Mouse (Mus musculus) splenic B cell, adult 2 months (primary cell): ENCODE results near the gene D7Ertd443e.

Source experiments
- DNase-seq: peaks from one replicate; pipeline ENCODE4 v3.0.0-alpha.2; 2011; ENCODE audit warnings: low read depth, low spot score
- H3K27me3 ChIP-seq: 2 replicates; pipeline ENCODE4 v1.6.1; 2012; ENCODE audit warnings: mild to moderate bottlenecking, low read length, moderate library complexity, mixed read lengths; ENCODE audit not compliant: control insufficient read depth, poor library complexity, insufficient read depth, severe bottlenecking
- H3K36me3 ChIP-seq: 2 replicates; pipeline ENCODE4 v1.6.1; 2012; ENCODE audit warnings: mild to moderate bottlenecking, low read length, moderate library complexity, mixed read lengths; ENCODE audit not compliant: control insufficient read depth, poor library complexity, insufficient read depth, severe bottlenecking

Gene D7Ertd443e

DNA sequence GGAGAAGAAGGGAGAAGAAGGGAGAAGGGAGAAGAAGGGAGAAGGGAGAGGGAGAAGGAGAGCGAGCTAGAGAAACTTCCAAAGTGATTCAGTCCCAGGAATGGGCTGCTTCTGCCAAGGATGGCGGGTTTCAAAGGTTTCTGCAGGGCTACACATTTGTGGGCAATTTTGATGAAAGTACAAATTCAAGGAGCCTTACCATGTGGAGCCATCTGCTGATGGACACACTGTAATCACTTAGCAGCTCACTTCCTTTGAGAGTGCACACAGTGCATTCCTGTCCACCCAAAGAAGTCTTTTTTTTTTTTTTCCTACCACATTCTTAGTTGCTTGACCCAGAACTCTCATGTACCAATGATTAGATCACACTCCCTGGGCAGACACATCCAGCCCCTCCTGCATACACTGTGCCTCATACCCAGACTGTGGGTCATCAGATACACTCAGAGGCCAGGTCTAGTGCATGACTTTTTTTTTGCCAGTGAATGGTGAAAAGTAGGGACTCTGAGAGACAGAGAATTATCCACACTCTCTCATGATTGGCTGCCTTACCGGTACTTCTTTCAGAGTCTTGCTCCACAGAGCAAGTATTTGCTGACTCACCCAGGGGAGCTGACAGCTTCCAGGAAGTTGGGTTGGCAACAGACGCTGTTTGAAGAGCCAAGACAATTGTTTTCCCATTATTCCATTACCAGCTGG lies 124.3 kb downstream of the D7Ertd443e start:
- H3K36me3 ChIP-seq, result no peaks in the 10 kb centered on the region
- no peak for DNase-seq
- no peaks in the 10 kb centered on the region for H3K27me3 ChIP-seq

- Histone ChIP-seq H3K27me3 (no peaks in the 10 kb centered on the region; the same call in 1 of the 2 replicates), H3K36me3 (no peaks in the 10 kb centered on the region)
- DNase-seq, result no peak
Observed at GRCm38 (mm10) chr7:134250273-134250870, 135.1 kb downstream of the D7Ertd443e start.

GRCm38 (mm10) chr7:134248041-134248440 lies 137.4 kb downstream of the D7Ertd443e start:
- Histone ChIP-seq H3K36me3 (no peaks in the 10 kb centered on the region), H3K27me3 (no peaks in the 10 kb centered on the region; the same call in 1 of the 2 replicates)
- no peak for DNase-seq

DNA sequence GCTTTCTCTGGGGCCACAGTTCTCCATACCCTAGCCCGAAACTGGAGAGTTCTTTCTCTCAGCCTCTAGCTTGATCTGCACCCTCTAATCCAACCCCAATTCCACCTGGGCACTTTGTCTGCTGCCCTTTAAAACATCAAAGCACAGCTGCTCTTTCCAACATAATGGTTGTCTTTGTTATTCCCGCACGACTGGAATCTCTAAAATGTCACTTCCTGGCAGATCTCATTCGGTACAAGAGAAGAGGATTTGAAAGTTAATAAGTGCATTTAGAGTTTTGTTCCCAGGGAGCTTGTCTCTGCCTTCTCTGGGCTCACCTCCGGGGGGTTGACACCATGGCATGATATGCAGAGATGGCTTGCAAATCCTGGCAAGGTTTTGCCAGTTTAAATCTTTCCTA lies 138.8 kb downstream of the D7Ertd443e start:
- Histone ChIP-seq H3K36me3 (no peaks in the 10 kb centered on the region), H3K27me3 (no peaks in the 10 kb centered on the region)
- DNase-seq, result no peak

DNA sequence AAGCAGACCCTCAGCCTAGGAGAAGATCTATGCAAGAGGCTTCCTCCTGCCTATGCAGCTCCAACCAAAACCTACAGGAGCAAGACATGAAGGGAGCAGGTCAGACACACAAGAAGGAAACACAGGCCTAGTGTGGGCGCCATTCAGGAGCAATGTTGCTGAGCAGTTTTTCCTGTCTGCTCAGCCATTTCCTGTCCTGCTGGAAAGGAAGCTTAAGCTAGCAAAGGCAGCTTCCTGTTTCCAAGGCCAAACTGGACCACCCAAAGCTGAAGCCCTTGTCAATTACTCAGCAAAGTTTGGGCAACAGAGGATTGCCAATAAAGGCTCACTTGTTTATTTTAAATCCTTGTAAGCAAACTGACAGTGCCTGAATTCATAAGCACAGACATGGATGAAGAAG lies 142.7 kb downstream of the D7Ertd443e start:
- DNase-seq, result no peak
- Histone ChIP-seq H3K36me3 (no peaks in the 10 kb centered on the region), H3K27me3 (no peaks in the 10 kb centered on the region)

DNA sequence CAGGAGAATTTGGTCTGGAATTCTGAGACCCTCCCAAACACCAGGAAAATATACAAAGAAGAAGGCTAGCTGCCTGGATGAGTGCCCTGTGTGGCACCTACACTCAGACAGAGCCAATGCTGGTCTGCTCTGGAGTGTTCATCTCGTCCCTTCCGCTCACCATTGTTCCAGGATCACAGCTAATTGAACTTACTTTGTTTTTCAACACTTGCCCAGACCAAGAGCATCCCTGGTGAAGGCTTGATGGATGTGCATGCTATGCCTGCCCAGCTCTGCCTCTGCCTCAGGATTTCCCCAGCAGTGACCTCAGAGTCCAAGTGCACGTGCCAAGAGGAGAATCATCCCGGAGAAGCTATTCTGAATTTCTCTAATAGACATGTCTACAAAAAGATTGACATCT lies 144.2 kb downstream of the D7Ertd443e start:
- Histone ChIP-seq H3K36me3 (no peaks in the 10 kb centered on the region), H3K27me3 (no peaks in the 10 kb centered on the region)
- DNase-seq, result no peak

GRCm38 (mm10) chr7:134240579-134240978 lies 144.9 kb downstream of the D7Ertd443e start:
- H3K36me3 ChIP-seq, result no peaks in the 10 kb centered on the region
- no peak for DNase-seq

DNA sequence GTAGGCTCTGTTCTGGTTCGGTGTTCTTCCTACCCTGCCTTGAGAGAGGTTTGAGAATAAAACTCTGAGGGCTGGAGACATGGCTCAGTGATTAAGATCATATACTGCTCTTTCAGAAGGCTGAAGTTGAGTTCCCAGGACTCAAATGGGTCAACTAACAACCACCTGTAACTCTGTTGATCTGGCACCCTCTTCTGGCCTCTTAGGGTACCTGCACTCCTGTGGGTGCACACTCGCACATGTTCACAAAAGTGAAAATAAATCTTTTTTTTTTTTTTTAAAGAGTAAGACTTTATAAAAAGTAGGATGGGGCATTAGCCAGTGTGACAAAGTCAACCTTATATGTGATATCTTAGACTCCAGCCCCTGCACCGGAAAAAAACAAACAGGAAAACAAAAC lies 146.6 kb downstream of the D7Ertd443e start:
- DNase-seq, result no peak
- no peaks in the 10 kb centered on the region for H3K27me3 ChIP-seq
- H3K36me3 ChIP-seq, result no peaks in the 10 kb centered on the region

More at GRCm38 (mm10) chr7:134240579-134240978, 144.9 kb downstream of the D7Ertd443e start:
- no peaks in the 10 kb centered on the region for H3K27me3 ChIP-seq

GRCm38 (mm10) chr7:134237356-134237755 lies 148.1 kb downstream of the D7Ertd443e start:
- Histone ChIP-seq H3K27me3 (no peaks in the 10 kb centered on the region; the same call in 1 of the 2 replicates), H3K36me3 (no peaks in the 10 kb centered on the region)
- no peak for DNase-seq

DNA sequence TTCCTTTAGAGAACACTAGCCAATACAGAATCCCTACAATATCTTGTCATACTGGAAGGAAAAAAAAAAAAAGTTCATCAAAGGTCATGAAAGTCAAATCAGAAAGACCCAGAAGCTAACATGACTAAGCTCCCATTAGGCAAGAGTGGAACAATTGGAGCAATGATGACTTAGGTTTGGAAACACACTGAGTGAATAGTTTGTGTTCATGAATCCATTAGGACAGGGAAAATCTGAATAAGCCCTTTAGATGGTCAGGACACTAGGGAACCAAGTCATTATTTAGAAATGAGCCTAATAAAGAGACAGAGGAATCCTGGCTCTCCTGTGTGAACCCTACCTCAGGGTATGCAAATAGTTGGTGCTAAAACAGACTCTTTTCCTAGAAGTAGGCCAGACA lies 148.7 kb downstream of the D7Ertd443e start:
- DNase-seq, result no peak
- no peaks in the 10 kb centered on the region; the same call in 1 of the 2 replicates for H3K27me3 ChIP-seq
- no peaks in the 10 kb centered on the region for H3K36me3 ChIP-seq

DNA sequence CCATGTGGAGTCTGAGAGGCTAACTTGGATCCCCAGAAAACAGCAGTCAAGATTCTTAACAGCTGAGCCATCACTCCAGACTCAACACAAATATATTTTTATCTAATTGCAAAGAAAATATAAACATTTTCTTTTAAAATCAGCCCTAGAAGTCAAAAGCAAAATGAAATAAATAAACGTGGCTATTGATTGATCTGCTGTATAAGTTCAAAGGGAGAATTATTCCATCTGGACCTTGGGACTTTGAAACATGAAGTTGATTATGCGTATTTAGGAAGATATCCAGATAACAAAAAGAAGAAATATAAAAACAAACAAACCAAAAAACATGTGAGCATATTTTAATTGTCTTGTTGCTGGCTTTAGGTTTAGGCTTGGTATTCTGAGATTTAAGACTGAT lies 149.9 kb downstream of the D7Ertd443e start:
- H3K27me3 ChIP-seq, result no peaks in the 10 kb centered on the region; the same call in 1 of the 2 replicates
- DNase-seq, result no peak
- no peaks in the 10 kb centered on the region for H3K36me3 ChIP-seq

GRCm38 (mm10) chr7:134231378-134232346 lies 153.8 kb downstream of the D7Ertd443e start, which contains the start of gene Adam12:
TSS of gene Adam12 (minus strand) at chr7:134232146.
- H3K36me3 ChIP-seq, result no peaks in the 10 kb centered on the region
- H3K27me3 ChIP-seq, result no peaks in the 10 kb centered on the region; the same call in 1 of the 2 replicates
- no peak for DNase-seq

DNA sequence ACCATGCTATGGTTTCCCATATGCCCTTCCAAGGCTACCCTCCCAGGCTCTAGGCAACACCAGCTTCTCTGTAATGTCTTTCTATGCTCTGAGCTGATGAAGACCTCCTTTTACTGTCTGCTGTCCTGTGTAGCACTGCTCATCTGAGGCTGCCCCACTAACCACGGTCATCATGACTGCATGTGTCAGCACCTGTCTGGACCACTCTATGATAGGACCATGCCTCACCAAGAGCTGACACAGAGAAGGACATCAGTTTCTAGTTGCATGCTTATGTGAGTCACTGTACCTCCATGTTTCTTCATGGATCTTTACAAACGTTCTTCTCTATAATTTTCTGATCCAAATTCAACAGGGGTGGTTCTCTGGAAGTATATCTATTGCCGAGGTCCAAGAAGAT lies 154.8 kb downstream of the D7Ertd443e start:
- DNase-seq, result no peak
- Histone ChIP-seq H3K27me3 (no peaks in the 10 kb centered on the region; the same call in 1 of the 2 replicates), H3K36me3 (no peaks in the 10 kb centered on the region)

GRCm38 (mm10) chr7:134229899-134230298 lies 155.6 kb downstream of the D7Ertd443e start:
- no peak for DNase-seq
- H3K27me3 ChIP-seq, result no peaks in the 10 kb centered on the region; the same call in 1 of the 2 replicates
- no peaks in the 10 kb centered on the region for H3K36me3 ChIP-seq
